Mouse (Mus musculus): Measurements from ENCODE around the gene Rbfox1. TPM values are rescaled to one million over a fixed set of nuclear protein-coding genes. Genes with fewer than 3 reads are reported as not detected.

Gene Rbfox1
- polyA plus RNA-seq, 1 experiment from 2014 or later, result 4.3 TPM

- 59% methylated on average over 5 of the region's 5 CpGs for WGBS
- ATAC-seq (ENCODE audit: insufficient number of reproducible peaks, low FRiP score, low TSS enrichment, low read depth), result no peak
Observed at GRCm38 (mm10) chr16:7359043-7359442, 1473.9 kb downstream of the Rbfox1 start.

GRCm38 (mm10) chr16:7360706-7361105 is 1475.6 kb downstream of the Rbfox1 start:
- no peaks in the 10 kb centered on the region for H3K4me1 ChIP-seq
- no peak overlapping the region for H3K4me3 ChIP-seq (replicated peaks)
- H3K27me3 ChIP-seq, result no peaks in the 10 kb centered on the region
- no peaks in the 10 kb centered on the region for H3K36me3 ChIP-seq
- WGBS, result 61% methylated on average over 1 of the region's 1 CpGs
- H3K9ac ChIP-seq, result no peak overlapping the region
- no peak overlapping the region for H3K27ac ChIP-seq (replicated peaks)
- H3K4me2 ChIP-seq (replicated peaks), result no peak overlapping the region
- H3K9me3 ChIP-seq (replicated peaks), result no peaks in the 10 kb centered on the region
- no peak for ATAC-seq (ENCODE audit: insufficient number of reproducible peaks, low FRiP score, low TSS enrichment, low read depth)

More at GRCm38 (mm10) chr16:7359043-7359442, 1473.9 kb downstream of the Rbfox1 start:
- Histone ChIP-seq H3K9ac (no peak overlapping the region), H3K27ac (replicated peaks) (no peak overlapping the region), H3K4me2 (replicated peaks) (no peak overlapping the region), H3K9me3 (replicated peaks) (no peaks in the 10 kb centered on the region), H3K4me3 (replicated peaks) (no peak overlapping the region), H3K27me3 (no peaks in the 10 kb centered on the region), H3K4me1 (no peaks in the 10 kb centered on the region), H3K36me3 (no peaks in the 10 kb centered on the region)

- H3K4me3 ChIP-seq (replicated peaks), result no peak overlapping the region
- H3K4me2 ChIP-seq (replicated peaks), result no peak overlapping the region
- H3K9me3 ChIP-seq (replicated peaks), result no peaks in the 10 kb centered on the region
- H3K36me3 ChIP-seq, result no peaks in the 10 kb centered on the region
- no peak overlapping the region for H3K9ac ChIP-seq
- no peak for ATAC-seq (ENCODE audit: insufficient number of reproducible peaks, low FRiP score, low TSS enrichment, low read depth)
- no peak overlapping the region for H3K27ac ChIP-seq (replicated peaks)
- H3K4me1 ChIP-seq, result no peaks in the 10 kb centered on the region
- H3K27me3 ChIP-seq, result no peaks in the 10 kb centered on the region
Observed at GRCm38 (mm10) chr16:7365878-7366277, 1480.7 kb downstream of the Rbfox1 start.

DNA sequence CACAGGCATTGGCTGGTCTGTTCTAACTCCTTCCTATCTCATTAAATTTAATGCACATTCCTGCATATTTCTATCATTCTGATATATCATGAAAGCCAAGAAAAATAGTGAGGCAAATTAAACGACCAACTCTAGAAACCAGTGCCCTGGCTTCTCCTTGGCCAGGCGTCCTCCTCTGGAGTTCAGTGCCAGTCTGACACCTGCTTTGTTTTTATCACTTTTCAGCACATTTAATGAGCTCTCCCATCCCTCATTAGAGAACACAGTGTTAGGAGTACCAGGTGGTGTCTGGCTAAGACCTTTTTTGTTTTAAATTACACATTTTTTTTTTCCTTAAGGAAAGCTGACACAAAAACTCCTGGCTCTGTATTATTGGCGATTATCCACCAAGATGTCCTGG is 1489.0 kb downstream of the Rbfox1 start:
- Histone ChIP-seq H3K9me3 (replicated peaks) (no peaks in the 10 kb centered on the region), H3K27me3 (no peaks in the 10 kb centered on the region)
- 70% methylated on average over 3 of the region's 3 CpGs for WGBS

GRCm38 (mm10) chr16:7374674-7375073 is 1489.5 kb downstream of the Rbfox1 start:
- 64% methylated on average over 2 of the region's 2 CpGs for WGBS
- no peak for ATAC-seq (ENCODE audit: insufficient number of reproducible peaks, low FRiP score, low TSS enrichment, low read depth)
- no peaks in the 10 kb centered on the region for H3K36me3 ChIP-seq
- no peaks in the 10 kb centered on the region for H3K27me3 ChIP-seq
- no peak overlapping the region for H3K4me2 ChIP-seq (replicated peaks)
- H3K9ac ChIP-seq, result no peak overlapping the region
- H3K4me1 ChIP-seq, result no peaks in the 10 kb centered on the region
- no peak overlapping the region for H3K4me3 ChIP-seq (replicated peaks)
- H3K9me3 ChIP-seq (replicated peaks), result no peaks in the 10 kb centered on the region
- no peak overlapping the region for H3K27ac ChIP-seq (replicated peaks)

More for the DNA sequence above, 1489.0 kb downstream of the Rbfox1 start:
- Histone ChIP-seq H3K4me2 (replicated peaks) (no peak overlapping the region), H3K4me3 (replicated peaks) (no peak overlapping the region), H3K27ac (replicated peaks) (no peak overlapping the region), H3K36me3 (no peaks in the 10 kb centered on the region), H3K9ac (no peak overlapping the region), H3K4me1 (no peaks in the 10 kb centered on the region)
- no peak for ATAC-seq (ENCODE audit: insufficient number of reproducible peaks, low FRiP score, low TSS enrichment, low read depth)

DNA sequence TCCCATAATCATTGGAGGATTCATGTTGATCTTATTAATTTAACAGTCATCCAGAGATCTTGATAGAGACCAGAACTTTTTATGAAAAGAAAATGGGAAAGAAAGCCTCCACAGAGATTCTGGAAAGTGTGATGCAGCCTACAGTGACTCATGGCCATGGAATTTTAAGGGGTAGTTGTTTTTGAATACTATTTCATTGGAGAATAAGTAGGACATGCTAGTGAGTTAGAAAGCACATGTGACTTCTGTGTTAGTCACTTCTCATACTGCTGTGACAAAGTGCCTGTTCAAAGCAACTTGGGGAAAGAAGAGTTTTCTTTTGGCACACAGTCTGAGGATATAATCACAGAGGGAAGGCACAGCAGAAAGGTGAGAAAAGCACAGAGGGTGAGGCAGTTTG is 1510.9 kb downstream of the Rbfox1 start:
- Histone ChIP-seq H3K27me3 (no peaks in the 10 kb centered on the region), H3K9me3 (replicated peaks) (no peaks in the 10 kb centered on the region), H3K27ac (replicated peaks) (no peak overlapping the region), H3K36me3 (no peaks in the 10 kb centered on the region), H3K4me3 (replicated peaks) (no peak overlapping the region), H3K4me2 (replicated peaks) (no peak overlapping the region), H3K9ac (no peak overlapping the region), H3K4me1 (no peaks in the 10 kb centered on the region)
- no peak for ATAC-seq (ENCODE audit: insufficient number of reproducible peaks, low FRiP score, low TSS enrichment, low read depth)

- H3K27ac ChIP-seq (replicated peaks), result no peak overlapping the region
- no peaks in the 10 kb centered on the region for H3K36me3 ChIP-seq
- no peaks in the 10 kb centered on the region for H3K4me1 ChIP-seq
- H3K27me3 ChIP-seq, result no peaks in the 10 kb centered on the region
- ATAC-seq (ENCODE audit: insufficient number of reproducible peaks, low FRiP score, low TSS enrichment, low read depth), result no peak
- H3K9ac ChIP-seq, result no peak overlapping the region
- H3K4me2 ChIP-seq (replicated peaks), result no peak overlapping the region
- WGBS, result 43% methylated on average over 6 of the region's 6 CpGs
- H3K9me3 ChIP-seq (replicated peaks), result no peaks in the 10 kb centered on the region
- no peak overlapping the region for H3K4me3 ChIP-seq (replicated peaks)
Observed at GRCm38 (mm10) chr16:7404766-7405492, 1519.8 kb downstream of the Rbfox1 start.

- ATAC-seq (ENCODE audit: insufficient number of reproducible peaks, low FRiP score, low TSS enrichment, low read depth), result no peak
- Histone ChIP-seq H3K9me3 (replicated peaks) (no peaks in the 10 kb centered on the region), H3K27ac (replicated peaks) (no peak overlapping the region), H3K4me3 (replicated peaks) (no peak overlapping the region), H3K27me3 (no peaks in the 10 kb centered on the region), H3K4me1 (no peaks in the 10 kb centered on the region), H3K36me3 (no peaks in the 10 kb centered on the region), H3K4me2 (replicated peaks) (no peak overlapping the region), H3K9ac (no peak overlapping the region)
- 35% methylated on average over 12 of the region's 12 CpGs for WGBS
Observed at GRCm38 (mm10) chr16:7407862-7408640, 1522.9 kb downstream of the Rbfox1 start.

GRCm38 (mm10) chr16:7419655-7420281 is 1534.6 kb downstream of the Rbfox1 start:
- H3K27ac ChIP-seq (replicated peaks), result no peak overlapping the region
- H3K27me3 ChIP-seq, result no peaks in the 10 kb centered on the region
- peak overlapping the region; percentile 38 for H3K4me2 ChIP-seq (replicated peaks)
- no peak overlapping the region for H3K9ac ChIP-seq
- 23% methylated on average over 12 of the region's 12 CpGs for WGBS
- H3K36me3 ChIP-seq, result no peaks in the 10 kb centered on the region
- 0 out of 2 replicates have a peak, but pooled peaks have one; percentile 15 for ATAC-seq (ENCODE audit: insufficient number of reproducible peaks, low FRiP score, low TSS enrichment, low read depth)
- peaks cover 9% of the 10 kb centered on the region; the same call in 1 of the 2 replicates for H3K4me1 ChIP-seq
- no peaks in the 10 kb centered on the region for H3K9me3 ChIP-seq (replicated peaks)
- H3K4me3 ChIP-seq (replicated peaks), result no peak overlapping the region

DNA sequence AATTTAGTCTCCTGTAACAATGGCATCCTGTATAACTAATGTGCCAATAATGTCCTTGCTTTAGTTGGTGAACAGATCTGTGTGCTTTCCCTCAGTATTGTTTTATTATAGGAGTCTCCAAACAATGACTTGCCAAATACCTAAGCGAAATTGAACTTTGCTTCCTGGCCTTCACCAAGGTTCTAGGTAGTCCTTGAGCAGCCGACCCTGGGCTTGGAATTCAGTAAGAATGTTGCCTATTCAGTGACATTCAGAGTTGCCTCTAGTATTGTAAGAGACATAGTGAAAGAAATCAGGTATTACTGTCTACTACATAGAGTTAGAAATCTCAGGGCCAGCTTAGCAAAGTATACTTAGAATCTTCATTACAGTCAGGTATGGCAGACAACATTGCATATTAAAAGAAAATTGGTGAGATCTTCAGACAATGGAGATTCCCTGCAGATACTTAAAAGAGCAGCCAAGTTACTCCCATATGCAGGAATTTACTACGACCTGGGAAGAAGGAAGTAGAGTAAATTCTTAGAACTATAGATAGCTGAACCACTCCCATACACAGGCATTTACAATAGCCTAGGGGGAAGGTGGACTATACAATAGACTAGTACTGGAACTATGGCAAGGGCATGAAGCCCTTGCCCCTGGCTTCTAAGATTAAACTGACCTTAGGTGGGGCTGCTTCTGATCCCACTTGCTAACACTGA is 1540.4 kb downstream of the Rbfox1 start:
- Histone ChIP-seq H3K9ac (no peak overlapping the region), H3K27ac (replicated peaks) (no peak overlapping the region), H3K9me3 (replicated peaks) (no peaks in the 10 kb centered on the region), H3K4me3 (replicated peaks) (no peak overlapping the region), H3K27me3 (no peaks in the 10 kb centered on the region), H3K4me2 (replicated peaks) (no peak overlapping the region), H3K36me3 (no peaks in the 10 kb centered on the region), H3K4me1 (no peaks in the 10 kb centered on the region)
- 78% methylated on average over 3 of the region's 3 CpGs for WGBS
- no peak for ATAC-seq (ENCODE audit: insufficient number of reproducible peaks, low FRiP score, low TSS enrichment, low read depth)

DNA sequence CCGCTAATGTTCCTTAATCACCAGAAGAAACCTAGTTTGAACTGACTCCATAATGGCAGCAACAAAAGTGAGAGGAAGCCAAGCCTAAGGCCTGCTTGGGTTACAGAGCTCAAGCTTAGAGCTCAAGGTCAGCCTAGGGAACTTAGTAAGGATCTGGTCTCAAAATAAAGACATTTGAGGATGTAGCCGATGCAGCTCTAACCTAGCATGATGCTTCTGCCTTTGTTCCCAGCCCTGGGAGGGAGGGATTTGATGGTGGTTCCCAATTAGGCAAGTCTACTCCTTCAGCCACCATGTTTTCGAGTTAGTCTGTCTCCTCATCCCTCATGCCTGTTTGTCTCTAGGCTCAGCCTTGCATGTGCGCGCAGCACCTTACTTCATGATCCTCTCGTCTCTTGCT is 1548.1 kb downstream of the Rbfox1 start:
- Histone ChIP-seq H3K4me1 (no peaks in the 10 kb centered on the region), H3K9ac (no peak overlapping the region), H3K27me3 (no peaks in the 10 kb centered on the region), H3K4me2 (replicated peaks) (no peak overlapping the region), H3K27ac (replicated peaks) (no peak overlapping the region), H3K4me3 (replicated peaks) (no peak overlapping the region), H3K9me3 (replicated peaks) (no peaks in the 10 kb centered on the region), H3K36me3 (no peaks in the 10 kb centered on the region)
- ATAC-seq (ENCODE audit: insufficient number of reproducible peaks, low FRiP score, low TSS enrichment, low read depth), result no peak
- 86% methylated on average over 6 of the region's 6 CpGs for WGBS
